Mouse (Mus musculus): ENCODE data around the gene Htr1d. TPM values are rescaled to one million over a fixed set of nuclear protein-coding genes. Genes with fewer than 3 reads are reported as not detected.
A peak's percentile ranks its signal among the peaks of the same experiment; 100 is the strongest.

Htr1d gene
- polyA plus RNA-seq, 1 experiment from 2014 or later: 0.75 TPM

DNA sequence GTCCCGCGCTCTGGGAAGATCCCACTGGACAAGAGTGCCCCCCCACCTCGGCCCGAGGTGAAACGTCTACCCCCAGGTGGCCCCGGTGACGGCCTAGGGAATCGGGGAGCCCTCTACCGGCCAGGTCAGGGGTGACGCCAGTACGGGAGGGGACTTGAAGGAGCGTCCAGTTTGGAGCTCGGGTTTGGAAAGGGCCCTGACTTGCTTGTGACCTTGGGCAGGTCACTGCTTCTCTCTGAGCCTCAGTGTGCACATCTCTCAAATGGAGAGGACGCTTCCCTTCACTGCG, 1.6 kb downstream of the Htr1d start:
- Histone ChIP-seq H3K27me3 (peaks cover 57% of the 10 kb centered on the region), H3K27ac (replicated peaks) (no peak overlapping the region), H3K36me3 (no peaks in the 10 kb centered on the region), H3K4me1 (replicated peaks) (peaks cover 21% of the 10 kb centered on the region), H3K4me2 (peak overlapping the region; percentile 81), H3K4me3 (peak overlapping the region; percentile 45), H3K9me3 (no peaks in the 10 kb centered on the region), H3K9ac (peak overlapping the region; percentile 67)
- no peak for ATAC-seq (ENCODE audit: low read depth)
- WGBS: 3% methylated on average over 15 of the region's 15 CpGs

DNA sequence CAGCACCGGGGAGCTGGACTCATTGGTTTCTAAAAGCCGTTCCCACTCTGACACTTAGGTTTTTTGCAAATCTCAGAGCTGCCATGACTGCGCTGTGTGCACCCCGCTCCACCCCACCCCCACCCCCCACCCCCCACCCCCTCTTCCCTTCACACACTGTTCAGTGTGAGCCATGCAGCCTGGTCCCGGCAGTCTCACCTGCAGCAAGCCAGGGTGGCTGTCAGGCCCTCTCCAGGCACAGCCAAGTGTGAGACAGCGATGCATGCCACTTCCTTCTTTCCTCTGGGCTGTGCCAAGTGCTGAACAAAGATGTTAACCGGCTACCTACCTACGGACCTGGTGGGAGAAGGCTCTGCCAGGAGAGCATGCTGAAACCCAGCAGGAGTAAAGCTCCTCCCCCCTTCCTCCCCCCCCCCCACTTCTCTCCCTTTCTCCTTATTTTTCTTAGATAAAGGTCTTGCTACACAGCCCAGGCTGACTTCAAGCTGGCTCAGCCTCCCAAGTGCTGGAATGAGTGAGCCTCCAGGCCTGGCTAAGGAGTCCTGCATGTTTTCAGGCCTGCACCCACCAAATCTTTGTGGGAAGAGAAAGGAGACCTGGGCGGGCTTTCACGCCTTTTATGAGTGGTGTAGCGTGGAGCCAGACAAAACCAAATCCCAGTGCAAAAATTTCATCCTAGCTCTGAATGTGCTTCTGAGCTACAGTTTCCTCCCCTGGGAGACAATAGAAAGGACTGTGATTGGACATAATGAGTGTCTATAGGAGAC, 7.5 kb downstream of the Htr1d start:
- Histone ChIP-seq H3K27ac (replicated peaks) (no peak overlapping the region), H3K4me2 (no peak overlapping the region), H3K9me3 (no peaks in the 10 kb centered on the region), H3K27me3 (peaks cover 16% of the 10 kb centered on the region), H3K36me3 (no peaks in the 10 kb centered on the region), H3K9ac (no peak overlapping the region), H3K4me3 (no peak overlapping the region), H3K4me1 (replicated peaks) (peaks cover 15% of the 10 kb centered on the region)
- WGBS: 38% methylated on average over 11 of the region's 11 CpGs
- ATAC-seq (ENCODE audit: low read depth): peak; percentile 43; the same call in 1 of the 2 replicates

DNA sequence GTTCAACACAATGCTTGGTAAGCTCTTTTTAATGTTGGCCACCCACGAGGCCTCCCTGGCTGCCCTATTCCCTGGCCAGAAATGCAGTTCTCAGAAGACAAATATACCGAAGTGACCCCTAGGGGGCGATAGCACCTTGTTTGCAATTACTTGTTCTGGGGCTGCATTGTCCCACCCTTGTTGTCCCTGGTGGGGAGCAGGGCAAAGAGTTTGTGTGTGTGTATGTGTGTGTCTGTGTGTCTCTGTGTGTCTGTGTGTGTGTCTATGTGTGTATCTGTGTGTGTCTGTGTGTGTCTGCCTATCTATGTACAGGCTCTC, 8.0 kb downstream of the Htr1d start:
- ATAC-seq (ENCODE audit: low read depth): peak; percentile 56; the same call in 1 of the 2 replicates
- Histone ChIP-seq H3K4me1 (replicated peaks) (peaks cover 15% of the 10 kb centered on the region), H3K4me3 (no peak overlapping the region), H3K36me3 (no peaks in the 10 kb centered on the region), H3K27ac (replicated peaks) (no peak overlapping the region), H3K4me2 (no peak overlapping the region), H3K9me3 (no peaks in the 10 kb centered on the region), H3K9ac (no peak overlapping the region), H3K27me3 (peaks cover 11% of the 10 kb centered on the region)
- whole genome bisulfite sequencing: 4% methylated on average over 3 of the region's 3 CpGs

DNA sequence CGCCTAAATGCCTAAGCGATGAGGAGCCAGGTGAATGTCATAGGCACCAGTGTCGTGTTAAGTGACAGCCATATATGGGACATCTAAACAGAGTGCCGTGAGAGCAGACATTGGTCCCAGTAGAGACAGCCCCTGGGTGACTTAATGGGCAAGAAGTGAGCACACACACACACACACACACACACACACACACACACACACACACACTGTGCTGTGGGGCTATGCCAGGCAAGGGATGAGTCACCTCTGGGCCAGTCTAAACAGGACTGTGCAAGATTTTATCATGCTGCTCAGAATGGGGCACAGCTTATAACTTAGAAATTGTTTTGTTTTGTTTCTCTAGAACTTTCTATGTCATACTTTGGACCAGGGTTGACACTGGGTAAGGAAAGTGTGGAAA, 10.7 kb downstream of the Htr1d start:
- Histone ChIP-seq H3K9me3 (no peaks in the 10 kb centered on the region), H3K4me1 (replicated peaks) (peaks cover 15% of the 10 kb centered on the region), H3K4me2 (no peak overlapping the region), H3K27me3 (peaks cover 4% of the 10 kb centered on the region; the same call in 1 of the 2 replicates), H3K36me3 (no peaks in the 10 kb centered on the region), H3K9ac (no peak overlapping the region), H3K4me3 (no peak overlapping the region), H3K27ac (replicated peaks) (no peak overlapping the region)
- WGBS: 86% methylated on average over 4 of the region's 4 CpGs
- ATAC-seq (ENCODE audit: low read depth): no peak

DNA sequence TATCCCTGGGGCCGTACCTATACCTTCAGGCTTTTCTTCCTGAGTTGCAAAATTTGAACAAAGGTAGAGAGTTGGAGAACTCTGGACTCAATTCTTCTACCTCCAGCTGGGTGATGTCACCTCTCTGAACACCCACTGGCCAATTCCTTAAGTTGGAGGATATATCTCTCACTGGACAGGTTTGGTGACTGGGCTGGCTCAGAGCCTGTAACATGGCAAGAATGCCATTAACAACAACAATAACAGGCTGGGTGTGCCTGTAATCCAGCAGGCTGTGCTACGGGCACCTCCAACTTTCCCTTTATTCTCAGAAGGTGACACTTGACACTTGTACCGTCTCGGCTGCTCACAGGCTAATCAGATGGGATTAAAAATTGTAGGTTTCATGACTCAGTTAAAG, 15.8 kb downstream of the Htr1d start:
- Histone ChIP-seq H3K27ac (replicated peaks) (no peak overlapping the region), H3K4me1 (replicated peaks) (no peaks in the 10 kb centered on the region), H3K27me3 (no peaks in the 10 kb centered on the region), H3K36me3 (no peaks in the 10 kb centered on the region), H3K9me3 (no peaks in the 10 kb centered on the region), H3K4me2 (no peak overlapping the region), H3K9ac (no peak overlapping the region), H3K4me3 (no peak overlapping the region)
- no peak for ATAC-seq (ENCODE audit: low read depth)
- WGBS: 65% methylated on average over 4 of the region's 4 CpGs

DNA sequence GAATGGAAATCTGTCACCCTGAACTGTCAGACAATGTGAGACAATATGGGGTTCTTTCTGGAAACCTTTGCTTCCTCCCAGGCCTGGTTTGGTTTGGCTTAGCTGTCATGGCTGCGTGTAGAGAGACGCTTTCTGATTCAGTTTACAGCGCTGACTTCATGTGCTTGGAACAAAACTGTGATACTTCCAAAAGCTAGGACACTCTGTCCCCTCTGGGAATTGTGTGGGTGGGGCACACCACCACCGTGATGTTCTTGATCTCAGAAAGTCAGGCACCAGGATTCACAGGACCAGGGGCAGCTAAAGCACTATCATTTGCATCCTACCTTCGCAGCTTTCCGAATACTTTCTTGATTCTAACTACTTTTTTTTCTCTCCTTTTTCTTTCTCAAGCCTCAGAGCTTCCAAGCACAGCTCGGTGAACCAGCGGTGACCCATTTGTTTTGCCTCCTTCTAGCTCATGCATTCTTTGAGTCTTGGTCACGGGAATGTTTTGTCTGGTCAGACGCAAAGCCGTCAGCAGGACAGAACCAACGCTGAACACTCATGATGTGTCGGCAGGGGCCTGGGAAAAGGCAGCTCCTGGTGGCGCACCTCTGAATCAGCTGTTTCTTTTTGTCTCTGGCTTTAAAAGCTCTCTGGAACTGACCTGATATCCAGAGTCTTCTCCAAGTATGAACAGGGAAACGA, 18.2 kb downstream of the Htr1d start:
- no peak overlapping the region for H3K4me3 ChIP-seq
- no peak overlapping the region for H3K27ac ChIP-seq (replicated peaks)
- no peaks in the 10 kb centered on the region for H3K4me1 ChIP-seq (replicated peaks)
- WGBS: 67% methylated on average over 15 of the region's 15 CpGs
- no peak overlapping the region for H3K4me2 ChIP-seq
- no peak overlapping the region for H3K9ac ChIP-seq
- no peaks in the 10 kb centered on the region for H3K9me3 ChIP-seq
- no peaks in the 10 kb centered on the region for H3K27me3 ChIP-seq
- no peak for ATAC-seq (ENCODE audit: low read depth)
- no peaks in the 10 kb centered on the region for H3K36me3 ChIP-seq

DNA sequence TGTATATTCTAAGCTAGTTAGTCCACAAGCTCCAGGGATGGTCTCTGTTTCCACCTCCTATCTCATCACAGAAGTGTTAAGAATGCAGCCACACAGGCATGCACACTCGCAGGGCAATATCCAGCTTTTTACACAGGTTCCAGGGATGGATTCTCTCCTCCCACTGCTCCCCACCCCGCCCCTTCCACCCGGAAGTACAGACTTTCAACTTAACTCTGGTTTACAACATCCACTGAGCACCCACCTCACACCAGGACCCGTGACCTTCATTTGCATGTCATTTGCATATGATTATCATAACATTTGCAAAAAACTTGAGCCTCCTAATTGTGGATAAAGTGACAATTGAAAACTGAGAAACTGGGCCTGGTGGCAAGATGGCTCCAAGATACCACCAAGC, 21.2 kb downstream of the Htr1d start:
- no peaks in the 10 kb centered on the region for H3K27me3 ChIP-seq
- WGBS: 69% methylated on average over 4 of the region's 4 CpGs
- no peaks in the 10 kb centered on the region for H3K4me1 ChIP-seq (replicated peaks)
- H3K9ac ChIP-seq: no peak overlapping the region
- H3K4me3 ChIP-seq: no peak overlapping the region
- no peak for ATAC-seq (ENCODE audit: low read depth)
- no peak overlapping the region for H3K27ac ChIP-seq (replicated peaks)
- no peaks in the 10 kb centered on the region for H3K9me3 ChIP-seq
- H3K4me2 ChIP-seq: no peak overlapping the region
- H3K36me3 ChIP-seq: no peaks in the 10 kb centered on the region

DNA sequence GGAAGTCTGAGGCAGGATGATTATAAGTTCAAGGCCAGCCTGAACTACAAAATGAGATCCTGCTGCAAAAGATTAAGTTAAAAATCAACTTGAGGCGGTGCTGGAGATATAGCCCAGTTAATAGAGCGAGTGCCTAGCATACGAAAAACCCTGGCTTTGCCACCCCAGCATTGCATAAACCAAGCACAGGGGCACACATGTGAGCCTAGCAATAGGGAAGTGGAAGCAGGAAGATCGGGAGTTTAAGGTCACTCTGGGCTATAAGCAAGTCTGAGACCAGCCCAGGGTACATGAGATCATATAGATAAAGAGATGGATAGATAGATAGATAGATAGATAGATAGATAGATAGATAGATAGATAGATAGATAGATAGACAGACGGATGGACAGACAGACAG, 26.5 kb downstream of the Htr1d start:
- Histone ChIP-seq H3K9ac (no peak overlapping the region), H3K27ac (replicated peaks) (no peak overlapping the region), H3K36me3 (no peaks in the 10 kb centered on the region), H3K27me3 (no peaks in the 10 kb centered on the region), H3K4me1 (replicated peaks) (peaks cover 9% of the 10 kb centered on the region), H3K4me2 (no peak overlapping the region), H3K4me3 (no peak overlapping the region), H3K9me3 (no peaks in the 10 kb centered on the region)
- no peak for ATAC-seq (ENCODE audit: low read depth)
- 93% methylated on average over 5 of the region's 5 CpGs for WGBS

DNA sequence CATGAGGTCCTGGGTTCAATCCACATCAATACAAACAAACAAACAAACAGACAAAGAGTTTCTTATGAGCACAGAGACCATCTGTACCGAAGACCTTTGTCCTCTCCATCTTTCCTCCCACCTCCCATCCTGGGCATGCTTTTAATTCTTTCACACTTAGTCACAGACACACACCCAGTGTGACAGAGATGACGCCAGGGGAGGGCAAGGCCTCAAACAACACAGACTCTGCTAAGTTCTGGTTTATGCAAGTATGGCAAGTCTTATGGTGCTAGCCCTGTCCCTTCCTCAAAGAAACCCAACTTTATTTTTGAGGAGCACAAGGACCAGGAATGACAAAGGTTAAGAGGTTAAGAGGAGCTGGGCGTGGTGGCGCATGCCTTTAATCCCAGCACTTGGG, 26.9 kb downstream of the Htr1d start:
- Histone ChIP-seq H3K9me3 (no peaks in the 10 kb centered on the region), H3K4me3 (no peak overlapping the region), H3K36me3 (no peaks in the 10 kb centered on the region), H3K4me2 (no peak overlapping the region), H3K27me3 (no peaks in the 10 kb centered on the region), H3K9ac (no peak overlapping the region), H3K4me1 (replicated peaks) (peaks cover 9% of the 10 kb centered on the region), H3K27ac (replicated peaks) (no peak overlapping the region)
- WGBS: 82% methylated on average over 4 of the region's 4 CpGs
- ATAC-seq (ENCODE audit: low read depth): no peak

DNA sequence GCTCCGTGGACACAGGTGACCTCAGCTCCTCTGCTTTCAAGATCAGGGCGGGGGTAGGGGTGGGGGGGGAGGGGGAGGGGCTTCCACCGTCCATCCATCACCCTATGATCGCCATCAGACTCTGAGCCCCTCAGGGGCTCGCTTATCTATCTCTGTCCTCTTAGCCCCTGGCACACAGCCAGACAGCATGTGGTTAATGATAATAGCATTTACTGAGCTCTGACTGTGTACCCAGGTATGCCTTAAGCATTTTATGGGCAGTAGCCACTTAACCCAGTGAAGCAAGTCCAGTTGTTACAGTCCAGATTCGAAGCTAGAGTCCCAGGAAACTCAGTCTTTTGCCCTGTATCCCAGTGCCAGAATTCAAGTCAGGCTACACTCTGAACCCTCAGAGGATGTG, 28.2 kb downstream of the Htr1d start:
- 4% methylated on average over 6 of the region's 6 CpGs for WGBS
- H3K27ac ChIP-seq (replicated peaks): no peak overlapping the region
- peak; percentile 65; the same call in 1 of the 2 replicates for ATAC-seq (ENCODE audit: low read depth)

DNA sequence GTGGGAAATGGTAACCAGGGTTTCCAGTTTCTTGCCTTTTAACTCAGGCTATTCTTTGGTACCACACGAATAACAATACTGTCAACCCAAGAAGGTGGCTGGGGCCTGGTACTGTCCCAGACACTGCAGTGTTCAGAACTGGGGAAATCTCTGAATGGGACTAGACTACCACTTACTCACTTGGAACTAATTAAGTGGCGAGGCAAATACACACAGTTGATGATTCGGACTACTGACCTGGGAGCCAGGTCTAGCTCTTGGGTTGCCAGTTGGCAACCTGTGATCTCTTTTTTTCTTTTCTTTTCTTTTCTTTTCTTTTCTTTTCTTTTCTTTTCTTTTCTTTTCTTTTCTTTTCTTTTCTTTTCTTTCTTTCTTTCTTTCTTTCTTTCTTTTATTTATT, 29.0 kb downstream of the Htr1d start:
- WGBS: 81% methylated on average over 3 of the region's 3 CpGs
- Histone ChIP-seq H3K36me3 (no peaks in the 10 kb centered on the region), H3K27me3 (no peaks in the 10 kb centered on the region), H3K4me2 (no peak overlapping the region), H3K27ac (replicated peaks) (no peak overlapping the region), H3K9ac (no peak overlapping the region), H3K9me3 (no peaks in the 10 kb centered on the region), H3K4me1 (replicated peaks) (peaks cover 9% of the 10 kb centered on the region), H3K4me3 (no peak overlapping the region)
- ATAC-seq (ENCODE audit: low read depth): no peak

More for the DNA sequence above, 28.2 kb downstream of the Htr1d start:
- no peaks in the 10 kb centered on the region for H3K9me3 ChIP-seq
- H3K27me3 ChIP-seq: no peaks in the 10 kb centered on the region
- H3K36me3 ChIP-seq: no peaks in the 10 kb centered on the region
- H3K9ac ChIP-seq: no peak overlapping the region
- H3K4me2 ChIP-seq: no peak overlapping the region
- H3K4me3 ChIP-seq: no peak overlapping the region
- H3K4me1 ChIP-seq (replicated peaks): peaks cover 9% of the 10 kb centered on the region

DNA sequence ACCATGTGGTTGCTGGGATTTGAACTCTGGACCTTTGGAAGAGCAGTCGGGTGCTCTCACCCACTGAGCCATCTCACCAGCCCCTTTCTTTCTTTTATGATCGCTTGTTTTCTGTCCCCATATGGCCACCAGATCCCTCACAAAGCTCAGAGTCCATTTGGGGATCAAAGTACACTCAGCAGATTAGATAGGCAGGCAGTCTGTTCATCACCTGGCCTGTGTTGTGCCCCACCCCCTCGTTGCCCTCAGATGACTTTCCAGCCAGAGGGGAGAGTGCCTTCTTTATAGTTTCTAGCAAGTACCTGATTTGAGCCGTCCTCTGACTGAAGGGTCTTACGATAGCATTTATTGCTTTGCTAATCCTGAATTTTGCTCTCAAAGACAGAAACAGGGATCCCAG, 29.5 kb downstream of the Htr1d start:
- 59% methylated on average over 5 of the region's 5 CpGs for WGBS
- H3K27me3 ChIP-seq: no peaks in the 10 kb centered on the region
- no peak overlapping the region for H3K27ac ChIP-seq (replicated peaks)
- no peaks in the 10 kb centered on the region for H3K36me3 ChIP-seq
- H3K9ac ChIP-seq: no peak overlapping the region
- H3K9me3 ChIP-seq: no peaks in the 10 kb centered on the region
- H3K4me2 ChIP-seq: no peak overlapping the region
- H3K4me1 ChIP-seq (replicated peaks): peaks cover 9% of the 10 kb centered on the region
- H3K4me3 ChIP-seq: no peak overlapping the region
- no peak for ATAC-seq (ENCODE audit: low read depth)

DNA sequence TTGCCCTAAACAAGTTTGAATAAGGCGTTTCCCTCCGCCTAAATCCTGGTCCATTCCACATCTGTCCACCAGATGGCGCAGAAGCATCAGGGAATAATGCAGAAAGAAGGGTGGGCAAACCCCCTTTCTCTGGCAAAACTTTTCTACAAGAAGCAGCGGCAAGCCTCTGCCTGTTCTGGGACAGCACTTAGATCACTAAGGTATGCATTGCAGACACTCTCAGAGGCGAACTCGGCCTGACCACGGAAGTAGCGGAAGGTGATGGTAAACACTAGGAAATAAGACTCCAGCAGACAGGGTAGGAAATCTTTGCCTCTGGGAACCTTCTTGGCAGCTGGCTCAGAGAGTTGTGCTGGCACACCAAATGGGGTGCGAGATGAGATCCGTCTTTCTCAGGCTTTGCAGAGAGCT, 31.5 kb downstream of the Htr1d start:
- H3K27me3 ChIP-seq: no peaks in the 10 kb centered on the region
- H3K4me2 ChIP-seq: peak overlapping the region; percentile 39
- H3K4me3 ChIP-seq: no peak overlapping the region; the same call in 1 of the 2 replicates
- H3K36me3 ChIP-seq: no peaks in the 10 kb centered on the region
- H3K9me3 ChIP-seq: no peaks in the 10 kb centered on the region
- H3K4me1 ChIP-seq (replicated peaks): peaks cover 9% of the 10 kb centered on the region
- H3K9ac ChIP-seq: no peak overlapping the region
- WGBS: 11% methylated on average over 10 of the region's 10 CpGs
- no peak for ATAC-seq (ENCODE audit: low read depth)
- H3K27ac ChIP-seq (replicated peaks): no peak overlapping the region
